Mouse (Mus musculus): Measurements from ENCODE around the gene Oxt. TPM values are rescaled to one million over a fixed set of nuclear protein-coding genes. Genes with fewer than 3 reads are reported as not detected.
"Not testable (repeated sequence)": the region's sequence is repeated elsewhere in the genome, so short reads cannot be mapped to it uniquely, and the experiment has no call there.

The Oxt gene
- polyA plus RNA-seq, 1 experiment from 2014 or later, result not detected

DNA sequence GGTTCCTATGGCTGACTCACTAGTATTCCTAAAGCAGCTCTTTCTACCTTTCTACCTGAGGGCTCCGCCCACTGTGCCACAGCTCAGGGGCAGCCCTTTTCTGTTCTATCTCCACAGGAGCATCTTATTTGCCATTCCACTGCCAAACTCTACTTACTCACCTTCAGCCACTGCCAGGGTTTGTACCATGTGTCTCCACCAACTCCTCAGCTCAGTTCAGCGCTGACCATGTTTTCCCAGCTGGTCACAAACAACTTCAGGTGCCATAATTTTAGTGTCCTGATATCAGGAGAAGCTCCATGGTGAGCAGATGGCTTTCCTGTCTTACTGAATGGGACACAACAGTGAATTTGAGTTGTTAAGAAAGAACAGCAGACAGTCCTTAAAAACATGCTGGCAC, 18.5 kb upstream of the Oxt start:
- no peaks in the 10 kb centered on the region for H3K27me3 ChIP-seq
- no peak overlapping the region for H3K9ac ChIP-seq
- ATAC-seq (ENCODE audit: borderline replicate concordance, extremely low read depth, low FRiP score, low TSS enrichment), result no peak
- H3K9me3 ChIP-seq, result no peaks in the 10 kb centered on the region
- H3K27ac ChIP-seq, result no peak overlapping the region
- no peak overlapping the region for H3K4me3 ChIP-seq
- H3K4me1 ChIP-seq, result no peaks in the 10 kb centered on the region
- 98% methylated on average over 2 of the region's 2 CpGs for WGBS
- H3K4me2 ChIP-seq, result no peak overlapping the region
- peaks cover 30% of the 10 kb centered on the region for H3K36me3 ChIP-seq

GRCm38 (mm10) chr2:130558015-130558414, 18.0 kb upstream of the Oxt start:
- Histone ChIP-seq H3K4me1 (peaks cover 3% of the 10 kb centered on the region; the same call in 1 of the 2 replicates), H3K4me2 (no peak overlapping the region), H3K9ac (no peak overlapping the region), H3K27ac (no peak overlapping the region), H3K27me3 (no peaks in the 10 kb centered on the region), H3K4me3 (no peak overlapping the region), H3K9me3 (no peaks in the 10 kb centered on the region), H3K36me3 (peaks cover 25% of the 10 kb centered on the region)
- ATAC-seq (ENCODE audit: borderline replicate concordance, extremely low read depth, low FRiP score, low TSS enrichment), result no peak
- 73% methylated on average over 2 of the region's 2 CpGs for WGBS

DNA sequence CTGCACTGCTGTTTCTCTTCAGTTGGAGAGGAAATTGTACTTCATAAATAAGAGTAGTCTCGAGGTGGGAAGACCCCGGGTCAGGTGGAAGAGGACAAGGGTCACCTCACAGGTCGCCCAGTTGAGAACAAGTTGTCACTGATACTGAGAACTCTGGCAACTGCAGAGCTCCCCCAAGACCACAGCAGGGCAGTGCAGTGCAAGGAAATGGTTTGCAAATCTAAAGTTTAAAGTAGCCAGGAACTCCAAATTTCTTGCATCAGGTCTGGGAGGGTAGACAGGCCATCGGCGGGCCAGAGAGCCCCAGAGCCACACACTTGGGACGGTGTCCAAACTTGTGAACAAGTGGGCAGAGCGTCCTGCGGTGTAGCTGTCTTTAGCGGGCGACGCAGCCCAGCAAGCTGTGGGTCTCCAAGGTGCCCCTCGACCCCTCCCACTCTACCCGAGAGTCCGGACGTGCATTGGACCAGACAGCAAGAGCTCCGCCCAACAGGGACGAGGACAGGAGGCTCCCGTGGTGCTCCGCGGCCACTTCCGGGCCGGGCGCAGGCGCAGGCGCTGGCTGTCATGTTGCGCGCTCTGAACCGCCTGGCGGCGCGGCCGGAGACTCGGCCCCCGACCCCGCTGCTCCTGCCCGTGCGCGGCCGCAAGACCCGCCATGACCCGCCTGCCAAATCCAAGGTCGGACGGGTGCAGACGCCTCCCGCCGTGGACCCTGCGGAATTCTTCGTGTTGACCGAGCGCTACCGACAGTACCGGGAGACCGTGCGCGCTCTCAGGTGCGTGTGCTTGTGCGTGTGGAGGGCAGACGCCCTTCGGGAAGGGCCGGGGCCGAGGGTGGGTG, 12.5 kb upstream of the Oxt start, which contains the start of gene Mrps26:
Gene Mrps26 (plus strand): TSS at position 531 of the 844 bp plus-strand sequence.
- under 1% methylated on average over 61 of the region's 61 CpGs for WGBS
- Histone ChIP-seq H3K4me1 (peaks cover 14% of the 10 kb centered on the region), H3K27ac (peak within 1 kb of the TSS; percentile 59; the same call in 1 of the 2 replicates), H3K4me3 (peak within 1 kb of the TSS; percentile 91), H3K9me3 (no peaks in the 10 kb centered on the region), H3K27me3 (no peaks in the 10 kb centered on the region), H3K36me3 (peaks cover 9% of the 10 kb centered on the region; the same call in 1 of the 2 replicates), H3K9ac (peak within 1 kb of the TSS; percentile 84), H3K4me2 (peak within 1 kb of the TSS; percentile 88)
- ATAC-seq (ENCODE audit: borderline replicate concordance, extremely low read depth, low FRiP score, low TSS enrichment), result peak; percentile 99

DNA sequence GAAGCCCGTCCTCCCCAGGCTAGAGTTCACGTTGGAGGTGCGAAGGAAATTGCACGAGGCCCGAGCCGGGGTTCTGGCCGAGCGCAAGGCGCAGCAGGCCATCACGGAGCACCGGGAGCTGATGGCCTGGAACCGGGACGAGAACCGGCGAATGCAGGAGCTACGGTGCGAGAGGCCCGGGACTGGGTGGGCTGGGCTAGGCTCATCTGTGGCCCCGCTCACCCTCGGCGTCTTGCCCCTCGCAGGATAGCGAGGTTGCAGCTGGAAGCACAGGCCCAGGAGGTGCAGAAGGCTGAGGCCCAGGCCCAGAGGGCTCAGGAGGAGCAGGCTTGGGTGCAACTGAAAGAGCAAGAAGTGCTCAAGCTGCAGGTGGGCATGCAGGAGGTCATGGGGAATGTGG, 11.9 kb upstream of the Oxt start:
- Histone ChIP-seq H3K36me3 (0 out of 2 replicates have a peak, but pooled peaks cover 8% of the 10 kb centered on the region), H3K4me3 (peak overlapping the region; percentile 91), H3K27ac (no peak overlapping the region), H3K9me3 (no peaks in the 10 kb centered on the region), H3K27me3 (no peaks in the 10 kb centered on the region), H3K9ac (peak overlapping the region; percentile 84), H3K4me2 (peak overlapping the region; percentile 88), H3K4me1 (peaks cover 14% of the 10 kb centered on the region)
- WGBS, result under 1% methylated on average over 23 of the region's 23 CpGs
- peak; percentile 44 for ATAC-seq (ENCODE audit: borderline replicate concordance, extremely low read depth, low FRiP score, low TSS enrichment)

- Histone ChIP-seq H3K9me3 (no peaks in the 10 kb centered on the region), H3K4me3 (peak overlapping the region; percentile 91; the same call in 1 of the 2 replicates), H3K4me1 (peaks cover 14% of the 10 kb centered on the region), H3K4me2 (peak overlapping the region; percentile 88), H3K27me3 (no peaks in the 10 kb centered on the region), H3K9ac (no peak overlapping the region), H3K27ac (no peak overlapping the region), H3K36me3 (0 out of 2 replicates have a peak, but pooled peaks cover 8% of the 10 kb centered on the region)
- no peak for ATAC-seq (ENCODE audit: borderline replicate concordance, extremely low read depth, low FRiP score, low TSS enrichment)
- WGBS, result 78% methylated on average over 8 of the region's 8 CpGs
Observed at GRCm38 (mm10) chr2:130564983-130565382, 11.0 kb upstream of the Oxt start.

GRCm38 (mm10) chr2:130568921-130569320, 7.1 kb upstream of the Oxt start:
- Histone ChIP-seq H3K27ac (no peak overlapping the region), H3K36me3 (0 out of 2 replicates have a peak, but pooled peaks cover 8% of the 10 kb centered on the region), H3K4me1 (peaks cover 10% of the 10 kb centered on the region), H3K9ac (no peak overlapping the region), H3K27me3 (peaks cover 8% of the 10 kb centered on the region; the same call in 1 of the 2 replicates), H3K4me3 (no peak overlapping the region), H3K9me3 (no peaks in the 10 kb centered on the region), H3K4me2 (no peak overlapping the region)
- ATAC-seq (ENCODE audit: borderline replicate concordance, extremely low read depth, low FRiP score, low TSS enrichment), result no peak
- WGBS, result 76% methylated on average over 4 of the region's 4 CpGs

DNA sequence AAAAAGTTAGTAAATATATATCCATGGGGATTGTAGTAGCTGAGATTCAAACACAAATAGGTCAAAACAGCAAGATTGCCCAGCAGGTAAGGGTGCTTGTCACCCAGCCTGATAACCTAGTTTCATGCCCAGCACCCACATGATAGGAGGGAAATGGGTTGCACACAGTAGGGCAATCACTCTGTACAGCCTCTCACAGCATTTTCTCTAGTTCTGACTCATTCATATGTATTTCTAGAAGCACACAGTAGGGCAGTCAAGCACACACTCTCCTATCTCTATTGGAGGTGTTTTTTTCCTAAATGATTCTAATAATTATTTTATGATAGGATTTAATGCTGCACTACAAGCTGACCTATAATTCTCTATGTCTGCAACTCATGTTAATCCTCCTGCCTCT, 6.0 kb upstream of the Oxt start:
- Histone ChIP-seq H3K36me3 (0 out of 2 replicates have a peak, but pooled peaks cover 8% of the 10 kb centered on the region), H3K9me3 (no peaks in the 10 kb centered on the region), H3K4me2 (no peak overlapping the region), H3K4me1 (peaks cover 2% of the 10 kb centered on the region), H3K9ac (no peak overlapping the region), H3K4me3 (no peak overlapping the region), H3K27ac (no peak overlapping the region), H3K27me3 (peaks cover 13% of the 10 kb centered on the region)
- ATAC-seq (ENCODE audit: borderline replicate concordance, extremely low read depth, low FRiP score, low TSS enrichment), result no peak

- no peak overlapping the region for H3K4me2 ChIP-seq
- no peak overlapping the region for H3K9ac ChIP-seq
- H3K36me3 ChIP-seq, result no peaks in the 10 kb centered on the region
- H3K27me3 ChIP-seq, result peaks cover 63% of the 10 kb centered on the region
- no peaks in the 10 kb centered on the region for H3K9me3 ChIP-seq
- H3K27ac ChIP-seq, result no peak overlapping the region
- peaks cover 13% of the 10 kb centered on the region for H3K4me1 ChIP-seq
- no peak overlapping the region for H3K4me3 ChIP-seq
- ATAC-seq (ENCODE audit: borderline replicate concordance, extremely low read depth, low FRiP score, low TSS enrichment), result no peak
- 75% methylated on average over 5 of the region's 5 CpGs for WGBS
Observed at GRCm38 (mm10) chr2:130574960-130575359, 1.0 kb upstream of the Oxt start.

GRCm38 (mm10) chr2:130576564-130576963, 591 bp downstream of the Oxt start:
- H3K27ac ChIP-seq; H3K36me3 ChIP-seq; ATAC-seq (ENCODE audit: borderline replicate concordance, extremely low read depth, low FRiP score, low TSS enrichment); H3K9ac ChIP-seq; H3K9me3 ChIP-seq: not testable (repeated sequence)
- H3K4me1 ChIP-seq, result peaks cover 20% of the 10 kb centered on the region
- peaks cover 79% of the 10 kb centered on the region for H3K27me3 ChIP-seq
- H3K4me2 ChIP-seq, result peak overlapping the region; percentile 54
- peak overlapping the region; percentile 26 for H3K4me3 ChIP-seq
- WGBS, result 3% methylated on average over 28 of the region's 32 CpGs

DNA sequence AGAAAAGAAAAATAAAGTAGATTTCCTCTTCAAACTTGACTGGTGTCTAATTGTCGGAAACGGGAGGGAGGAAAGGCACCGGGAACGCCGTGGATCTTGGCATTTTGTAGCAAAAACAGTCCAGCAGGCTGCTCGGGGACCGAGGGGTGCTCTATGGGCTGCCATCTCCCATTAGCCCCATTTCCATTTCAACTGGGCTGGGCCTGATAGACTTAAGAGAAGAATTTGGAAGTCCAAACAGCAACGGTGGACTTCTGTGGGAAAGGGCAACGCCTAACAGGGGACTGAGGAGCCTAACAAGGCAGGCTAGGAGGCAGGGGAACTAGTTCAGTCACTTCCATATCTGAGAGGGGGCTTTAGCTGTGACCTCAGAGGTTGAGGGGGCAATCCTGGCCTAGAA, 1.0 kb downstream of the Oxt start:
- peaks cover 20% of the 10 kb centered on the region for H3K4me1 ChIP-seq
- H3K9ac ChIP-seq, result no peak overlapping the region
- H3K4me3 ChIP-seq, result peak overlapping the region; percentile 26
- ATAC-seq (ENCODE audit: borderline replicate concordance, extremely low read depth, low FRiP score, low TSS enrichment), result no peak
- H3K36me3 ChIP-seq, result no peaks in the 10 kb centered on the region
- no peaks in the 10 kb centered on the region for H3K9me3 ChIP-seq
- H3K27ac ChIP-seq, result no peak overlapping the region
- peaks cover 84% of the 10 kb centered on the region for H3K27me3 ChIP-seq
- H3K4me2 ChIP-seq, result peak overlapping the region; percentile 54
- WGBS, result 4% methylated on average over 9 of the region's 9 CpGs

DNA sequence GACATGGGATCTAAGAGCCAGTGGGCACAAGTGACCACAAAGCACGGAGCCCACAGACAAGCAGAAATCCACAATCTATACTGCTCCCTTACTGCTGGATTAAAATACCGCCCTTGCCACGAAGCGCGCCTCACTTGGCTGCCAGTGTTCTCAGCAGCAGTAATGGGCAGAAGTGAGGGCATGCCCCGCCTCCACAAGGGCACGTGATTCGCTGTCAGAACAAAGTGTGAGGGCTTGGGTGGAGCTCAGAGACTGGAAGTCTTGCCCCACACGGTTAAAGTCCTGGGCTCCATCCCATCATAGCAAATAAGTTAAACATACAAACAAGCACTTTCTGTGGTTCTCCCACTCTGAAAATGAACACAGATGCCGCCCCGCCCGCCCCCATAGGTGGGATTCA, 1.7 kb downstream of the Oxt start:
- H3K4me2 ChIP-seq, result peak overlapping the region; percentile 26; the same call in 1 of the 2 replicates
- H3K27me3 ChIP-seq, result peaks cover 90% of the 10 kb centered on the region
- ATAC-seq (ENCODE audit: borderline replicate concordance, extremely low read depth, low FRiP score, low TSS enrichment), result peak; percentile 10; the same call in 1 of the 2 replicates
- H3K27ac ChIP-seq, result no peak overlapping the region
- WGBS, result 3% methylated on average over 12 of the region's 12 CpGs
- no peaks in the 10 kb centered on the region for H3K36me3 ChIP-seq
- no peak overlapping the region for H3K9ac ChIP-seq
- H3K4me1 ChIP-seq, result peaks cover 20% of the 10 kb centered on the region
- no peaks in the 10 kb centered on the region for H3K9me3 ChIP-seq
- peak overlapping the region; percentile 7; the same call in 1 of the 2 replicates for H3K4me3 ChIP-seq

GRCm38 (mm10) chr2:130578148-130578547, 2.2 kb downstream of the Oxt start:
- Histone ChIP-seq H3K9me3 (no peaks in the 10 kb centered on the region), H3K9ac (no peak overlapping the region), H3K4me3 (no peak overlapping the region), H3K36me3 (no peaks in the 10 kb centered on the region), H3K27ac (no peak overlapping the region), H3K4me2 (no peak overlapping the region), H3K4me1 (peaks cover 20% of the 10 kb centered on the region), H3K27me3 (peaks cover 92% of the 10 kb centered on the region)
- no peak for ATAC-seq (ENCODE audit: borderline replicate concordance, extremely low read depth, low FRiP score, low TSS enrichment)
- 11% methylated on average over 11 of the region's 11 CpGs for WGBS
